Mouse (Mus musculus) CH12.LX (cell line): Measurements from ENCODE around the gene Cpt1b.

Source experiments
- BHLHE40 ChIP-seq: IDR thresholded peaks from 2 replicates; pipeline ENCODE4 v1.6.1; 2011; ENCODE audit warnings: mild to moderate bottlenecking, low read depth, low read length, improper control_type of control experiment
- CTCF ChIP-seq, 2 experiments: IDR thresholded peaks in 1 of 2; conservative IDR thresholded peaks in 1 of 2; 2 replicates each; pipeline ENCODE4 v1.5.1; 2011 to 2012; ENCODE audit warnings: low read depth in 2 of 2, low read length in 2 of 2, improper control_type of control experiment in 1 of 2, inconsistent platforms in 1 of 2, mild to moderate bottlenecking in 1 of 2, moderate library complexity in 1 of 2
- ELF1 ChIP-seq: IDR thresholded peaks from 2 replicates; pipeline ENCODE4 v1.6.1; 2014; ENCODE audit warnings: low read depth, mild to moderate bottlenecking, inconsistent platforms, low read length, improper control_type of control experiment
- EP300 ChIP-seq: IDR thresholded peaks from 2 replicates; pipeline ENCODE4 v1.6.1; 2011; ENCODE audit warnings: low read length, improper control_type of control experiment
- HCFC1 ChIP-seq: IDR thresholded peaks from 2 replicates; pipeline ENCODE4 v1.6.1; 2012; ENCODE audit warnings: low read depth, mild to moderate bottlenecking, inconsistent platforms, low read length, improper control_type of control experiment
- MAX ChIP-seq: IDR thresholded peaks from 2 replicates; pipeline ENCODE4 v1.6.1; 2011; ENCODE audit warnings: low read length, improper control_type of control experiment
- MAZ ChIP-seq: IDR thresholded peaks from 2 replicates; pipeline ENCODE4 v1.6.1; 2012; ENCODE audit warnings: low read depth, mild to moderate bottlenecking, inconsistent platforms, low read length, improper control_type of control experiment, moderate library complexity
- PAX5 ChIP-seq: IDR thresholded peaks from 2 replicates; pipeline ENCODE4 v1.6.1; 2012; ENCODE audit warnings: low read length, inconsistent platforms, mixed read lengths
- POLR2A ChIP-seq: IDR thresholded peaks from 2 replicates; pipeline ENCODE4 v1.6.1; 2011; ENCODE audit warnings: low read depth, mild to moderate bottlenecking, improper control_type of control experiment, low read length
- SMC3 ChIP-seq: IDR thresholded peaks from 2 replicates; pipeline ENCODE4 v1.6.1; 2011; ENCODE audit warnings: low read depth, low read length, improper control_type of control experiment
- ZMIZ1 ChIP-seq: IDR thresholded peaks from 2 replicates; pipeline ENCODE4 v1.6.1; 2012; ENCODE audit warnings: low read depth, mild to moderate bottlenecking, inconsistent platforms, low read length, improper control_type of control experiment

DNA sequence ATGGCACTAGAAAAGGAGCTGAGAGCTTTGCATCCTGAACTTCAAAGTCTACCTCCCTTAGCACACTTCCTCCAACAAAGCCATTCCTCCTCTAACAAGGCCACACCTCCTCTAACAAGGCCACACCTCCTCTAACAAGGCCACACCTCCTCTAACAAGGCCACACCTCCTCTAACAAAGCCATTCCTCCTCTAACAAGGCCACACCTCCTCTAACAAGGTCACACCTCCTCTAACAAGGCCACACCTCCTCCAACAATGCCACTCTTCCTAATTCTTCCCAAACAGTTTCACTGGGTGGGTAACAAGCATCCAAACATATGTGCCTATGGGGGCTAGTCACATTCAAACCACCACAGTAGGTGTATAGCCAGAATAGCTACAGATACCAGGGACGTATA lies 23.2 kb downstream of the Cpt1b start:
- TF ChIP-seq SMC3 (no peak), CTCF (conservative IDR thresholded peaks at IDR 0.05 in 1 of 2, IDR thresholded peaks at IDR 0.05 in 1 of 2; ENCODE audit: low read depth in 2 of 2, low read length in 2 of 2) (no peak), ZMIZ1 (no peak), PAX5 (no peak), POLR2A (no peak), HCFC1 (no peak), MAZ (no peak), ELF1 (no peak), BHLHE40 (no peak), EP300 (no peak), MAX (no peak)
